Mouse (Mus musculus): ENCODE measurements around the gene Etl4. TPM values are rescaled to one million over a fixed set of nuclear protein-coding genes. Genes with fewer than 3 reads are reported as not detected.
A peak's percentile ranks its signal among the peaks of the same experiment; 100 is the strongest.

Gene Etl4
- polyA plus RNA-seq, 1 experiment from 2014 or later = 12.4 TPM

DNA sequence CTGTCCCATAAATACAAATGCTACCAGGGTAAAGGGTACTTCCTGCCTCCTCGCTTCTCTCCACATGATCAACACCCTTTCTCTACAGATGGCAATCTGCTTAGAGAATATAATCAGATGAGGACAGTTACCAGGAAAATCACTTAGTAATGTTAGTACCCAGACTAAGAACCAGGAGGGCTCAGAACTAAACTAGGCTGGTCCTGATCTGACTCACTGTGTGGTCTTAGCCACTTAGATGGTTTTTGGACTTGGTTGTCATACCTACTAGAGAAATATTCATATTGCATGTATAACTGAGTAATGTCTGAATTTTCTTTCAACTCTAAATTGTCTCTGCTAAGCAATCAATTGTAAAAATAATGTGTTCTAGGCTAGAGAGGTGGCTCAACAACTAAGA lies 662.4 kb downstream of the Etl4 start:
- no peak for TF ChIP-seq CTCF (IDR thresholded peaks at IDR 0.05; ENCODE audit: low read depth)
- TF ChIP-seq EP300 (optimal IDR thresholded peaks at IDR 0.05) = no peak

DNA sequence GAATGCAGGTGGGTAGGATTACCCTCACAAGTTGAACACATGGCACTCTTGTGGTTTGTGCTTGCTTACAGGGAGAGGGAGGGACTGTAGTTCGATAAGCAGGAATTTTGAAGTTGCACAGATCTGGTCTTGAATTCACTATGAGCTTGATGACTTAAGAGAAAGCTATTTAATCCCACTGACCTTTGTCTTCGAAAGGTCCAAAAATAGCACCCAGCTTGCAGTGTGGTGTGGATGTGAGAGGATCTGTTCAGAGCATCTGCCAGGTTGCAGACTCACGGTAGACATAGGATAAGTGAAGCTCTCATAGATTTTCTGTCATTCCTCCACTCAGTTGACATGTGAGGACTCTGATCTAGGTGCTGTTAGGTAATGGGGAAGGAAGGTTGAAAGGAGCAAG lies 670.8 kb downstream of the Etl4 start:
- no peak for DNase-seq (ENCODE audit: low spot score)

More for the DNA sequence above, 662.4 kb downstream of the Etl4 start:
- Histone ChIP-seq H3K9ac (ENCODE audit: low read length) (no peak overlapping the region), H3K27ac (replicated peaks) (no peak overlapping the region), H3K4me3 (ENCODE audit: low read depth, low read length) (no peak overlapping the region), H3K36me3 (ENCODE audit: control insufficient read depth, insufficient read depth, low read length) (no peaks in the 10 kb centered on the region), H3K4me1 (replicated peaks; ENCODE audit: control insufficient read depth, insufficient read depth) (no peaks in the 10 kb centered on the region), H3K9me3 (ENCODE audit: control insufficient read depth, low read length) (no peaks in the 10 kb centered on the region), H3K4me2 (replicated peaks; ENCODE audit: low read depth) (no peak overlapping the region), H3K27me3 (ENCODE audit: control insufficient read depth, insufficient read depth, low read length) (no peaks in the 10 kb centered on the region)
- ATAC-seq (ENCODE audit: low FRiP score, low TSS enrichment) (no peak), DNase-seq (ENCODE audit: low spot score) (no peak)
- 83% methylated on average over 1 of the region's 1 CpGs for WGBS

DNA sequence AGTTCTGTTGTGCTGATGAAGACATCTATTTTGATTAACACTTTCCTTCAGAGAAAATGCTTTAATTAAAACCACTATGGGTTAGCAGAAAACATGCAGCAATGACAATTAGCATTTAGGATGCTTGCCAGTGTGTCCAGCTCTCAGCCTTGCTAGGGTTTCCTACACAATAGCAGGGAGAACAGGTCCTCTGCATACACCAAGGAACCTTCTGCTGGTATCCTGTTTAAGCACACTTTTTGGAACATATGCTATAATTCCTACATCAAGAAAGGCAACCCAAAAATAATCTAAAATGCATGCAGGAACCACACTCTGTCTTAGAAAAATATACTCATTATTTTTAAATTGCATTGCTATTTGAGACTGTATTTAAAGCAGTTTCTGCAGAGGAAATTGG lies 673.5 kb downstream of the Etl4 start:
- Histone ChIP-seq H3K27me3 (ENCODE audit: control insufficient read depth, insufficient read depth, low read length) (no peaks in the 10 kb centered on the region), H3K36me3 (ENCODE audit: control insufficient read depth, insufficient read depth, low read length) (no peaks in the 10 kb centered on the region), H3K4me3 (ENCODE audit: low read depth, low read length) (no peak overlapping the region), H3K4me2 (replicated peaks; ENCODE audit: low read depth) (no peak overlapping the region), H3K4me1 (replicated peaks; ENCODE audit: control insufficient read depth, insufficient read depth) (no peaks in the 10 kb centered on the region), H3K9ac (ENCODE audit: low read length) (no peak overlapping the region), H3K27ac (replicated peaks) (no peak overlapping the region), H3K9me3 (ENCODE audit: control insufficient read depth, low read length) (no peaks in the 10 kb centered on the region)
- TF ChIP-seq CTCF (IDR thresholded peaks at IDR 0.05; ENCODE audit: low read depth) (no peak), EP300 (optimal IDR thresholded peaks at IDR 0.05) (no peak)
- DNase-seq (ENCODE audit: low spot score) (no peak), ATAC-seq (ENCODE audit: low FRiP score, low TSS enrichment) (no peak)

More for the DNA sequence above, 670.8 kb downstream of the Etl4 start:
- no peak overlapping the region for H3K9ac ChIP-seq (ENCODE audit: low read length)
- no peaks in the 10 kb centered on the region for H3K9me3 ChIP-seq (ENCODE audit: control insufficient read depth, low read length)
- no peaks in the 10 kb centered on the region for H3K4me1 ChIP-seq (replicated peaks; ENCODE audit: control insufficient read depth, insufficient read depth)
- H3K36me3 ChIP-seq (ENCODE audit: control insufficient read depth, insufficient read depth, low read length) = no peaks in the 10 kb centered on the region
- H3K4me2 ChIP-seq (replicated peaks; ENCODE audit: low read depth) = no peak overlapping the region
- TF ChIP-seq CTCF (IDR thresholded peaks at IDR 0.05; ENCODE audit: low read depth) (no peak), EP300 (optimal IDR thresholded peaks at IDR 0.05) (no peak)
- no peak overlapping the region for H3K27ac ChIP-seq (replicated peaks)
- no peaks in the 10 kb centered on the region for H3K27me3 ChIP-seq (ENCODE audit: control insufficient read depth, insufficient read depth, low read length)
- no peak for ATAC-seq (ENCODE audit: low FRiP score, low TSS enrichment)
- 56% methylated on average over 3 of the region's 3 CpGs for WGBS
- H3K4me3 ChIP-seq (ENCODE audit: low read depth, low read length) = no peak overlapping the region

DNA sequence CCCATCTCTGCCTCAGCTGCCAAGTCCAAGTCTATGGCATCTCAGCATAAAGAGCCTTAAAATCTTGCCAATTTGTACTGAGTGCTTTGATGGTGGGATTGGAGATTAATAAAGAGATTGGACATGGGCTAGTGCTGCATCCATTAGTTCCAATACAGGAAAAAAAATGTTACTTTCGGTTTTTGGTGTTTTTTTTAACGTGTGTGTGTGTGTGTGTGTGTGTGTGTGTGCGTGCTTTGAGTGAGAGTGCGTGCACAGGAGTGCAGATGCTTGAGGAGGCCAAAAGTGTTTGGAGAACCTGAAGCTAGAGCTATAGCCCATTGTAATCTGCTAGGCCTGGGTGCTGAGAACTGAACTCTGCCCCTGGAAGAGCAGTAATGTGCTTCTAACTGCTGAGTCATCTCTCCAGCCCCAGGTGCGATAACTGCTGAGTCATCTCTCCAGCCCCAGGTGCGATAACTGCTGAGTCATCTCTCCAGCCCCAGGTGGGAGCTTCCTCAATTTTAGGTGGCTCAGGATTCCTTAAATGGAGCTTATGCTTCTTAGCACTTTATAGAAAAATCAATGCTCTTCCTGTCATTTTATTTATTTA lies 674.1 kb downstream of the Etl4 start:
- Histone ChIP-seq H3K27ac (replicated peaks) (no peak overlapping the region), H3K9me3 (ENCODE audit: control insufficient read depth, low read length) (no peaks in the 10 kb centered on the region), H3K27me3 (ENCODE audit: control insufficient read depth, insufficient read depth, low read length) (no peaks in the 10 kb centered on the region), H3K9ac (ENCODE audit: low read length) (no peak overlapping the region), H3K36me3 (ENCODE audit: control insufficient read depth, insufficient read depth, low read length) (no peaks in the 10 kb centered on the region), H3K4me3 (ENCODE audit: low read depth, low read length) (no peak overlapping the region), H3K4me2 (replicated peaks; ENCODE audit: low read depth) (no peak overlapping the region), H3K4me1 (replicated peaks; ENCODE audit: control insufficient read depth, insufficient read depth) (no peaks in the 10 kb centered on the region)
- no peak for TF ChIP-seq EP300 (optimal IDR thresholded peaks at IDR 0.05)
- TF ChIP-seq CTCF (IDR thresholded peaks at IDR 0.05; ENCODE audit: low read depth) = no peak
- ATAC-seq (ENCODE audit: low FRiP score, low TSS enrichment) (peak; percentile 56; the same call in 1 of the 2 replicates), DNase-seq (ENCODE audit: low spot score) (no peak)
- 85% methylated on average over 6 of the region's 6 CpGs for WGBS

GRCm38 (mm10) chr2:20587913-20588312 lies 678.3 kb downstream of the Etl4 start:
- ATAC-seq (ENCODE audit: low FRiP score, low TSS enrichment) (no peak), DNase-seq (ENCODE audit: low spot score) (no peak)
- Histone ChIP-seq H3K27ac (replicated peaks) (no peak overlapping the region), H3K4me1 (replicated peaks; ENCODE audit: control insufficient read depth, insufficient read depth) (no peaks in the 10 kb centered on the region), H3K9ac (ENCODE audit: low read length) (no peak overlapping the region), H3K27me3 (ENCODE audit: control insufficient read depth, insufficient read depth, low read length) (no peaks in the 10 kb centered on the region), H3K9me3 (ENCODE audit: control insufficient read depth, low read length) (no peaks in the 10 kb centered on the region), H3K4me2 (replicated peaks; ENCODE audit: low read depth) (no peak overlapping the region), H3K36me3 (ENCODE audit: control insufficient read depth, insufficient read depth, low read length) (no peaks in the 10 kb centered on the region), H3K4me3 (ENCODE audit: low read depth, low read length) (no peak overlapping the region)
- WGBS = 92% methylated on average over 2 of the region's 2 CpGs
- TF ChIP-seq CTCF (IDR thresholded peaks at IDR 0.05; ENCODE audit: low read depth) (no peak), EP300 (optimal IDR thresholded peaks at IDR 0.05) (no peak)

- Histone ChIP-seq H3K27ac (replicated peaks) (no peak overlapping the region), H3K9ac (ENCODE audit: low read length) (no peak overlapping the region), H3K27me3 (ENCODE audit: control insufficient read depth, insufficient read depth, low read length) (no peaks in the 10 kb centered on the region), H3K4me3 (ENCODE audit: low read depth, low read length) (no peak overlapping the region), H3K4me2 (replicated peaks; ENCODE audit: low read depth) (no peak overlapping the region), H3K9me3 (ENCODE audit: control insufficient read depth, low read length) (no peaks in the 10 kb centered on the region), H3K4me1 (replicated peaks; ENCODE audit: control insufficient read depth, insufficient read depth) (no peaks in the 10 kb centered on the region), H3K36me3 (ENCODE audit: control insufficient read depth, insufficient read depth, low read length) (no peaks in the 10 kb centered on the region)
- DNase-seq (ENCODE audit: low spot score) (no peak), ATAC-seq (ENCODE audit: low FRiP score, low TSS enrichment) (no peak)
- TF ChIP-seq CTCF (IDR thresholded peaks at IDR 0.05; ENCODE audit: low read depth) = no peak
- TF ChIP-seq EP300 (optimal IDR thresholded peaks at IDR 0.05) = no peak
These were observed 679.1 kb downstream of the Etl4 start for GRCm38 (mm10) chr2:20588631-20589030.
